Mouse (Mus musculus) kidney, adult 9 months (tissue): ENCODE data around the gene Gstm2.
"Not testable (repeated sequence)": the region's sequence is repeated elsewhere in the genome, so short reads cannot be mapped to it uniquely, and the experiment has no call there.

Source experiments
- DNase-seq: peaks from one replicate; pipeline ENCODE4 v3.0.0; 2022

The Gstm2 gene

GRCm38 (mm10) chr3:107986041-107986562 lies at the start of gene Gstm2:
Gene Gstm2, minus strand, starts transcription at chr3:107986453.
- DNase-seq = peak; percentile 76

- no peak for DNase-seq
Measured at GRCm38 (mm10) chr3:108033156-108033555, 46.9 kb upstream of the Gstm2 start.

- no peak for DNase-seq
Measured at GRCm38 (mm10) chr3:108032113-108032512, 45.9 kb upstream of the Gstm2 start.

GRCm38 (mm10) chr3:108028641-108029365 lies 42.5 kb upstream of the Gstm2 start:
- peak; percentile 77 for DNase-seq

GRCm38 (mm10) chr3:108026597-108026996 lies 40.3 kb upstream of the Gstm2 start:
- no peak for DNase-seq

- no peak for DNase-seq
Measured at GRCm38 (mm10) chr3:108026049-108026448, 39.8 kb upstream of the Gstm2 start.

GRCm38 (mm10) chr3:108025318-108025717 lies 39.1 kb upstream of the Gstm2 start:
- DNase-seq = peak; percentile 55

GRCm38 (mm10) chr3:108022650-108023049 lies 36.4 kb upstream of the Gstm2 start:
- no peak for DNase-seq

- not testable (repeated sequence) for DNase-seq
Measured at GRCm38 (mm10) chr3:108020351-108021022, 34.2 kb upstream of the Gstm2 start.

- not testable (repeated sequence) for DNase-seq
Measured at GRCm38 (mm10) chr3:108019226-108019625, 33.0 kb upstream of the Gstm2 start.

GRCm38 (mm10) chr3:108018190-108018820 lies 32.1 kb upstream of the Gstm2 start:
- DNase-seq = no peak

- peak; percentile 99 for DNase-seq
Measured at GRCm38 (mm10) chr3:108017473-108018189, 31.4 kb upstream of the Gstm2 start, which contains the start of gene Gstm1. Gene Gstm1, minus strand, starts transcription at chr3:108017973.

GRCm38 (mm10) chr3:108016468-108016867 lies 30.2 kb upstream of the Gstm2 start:
- DNase-seq = not testable (repeated sequence)

GRCm38 (mm10) chr3:108014974-108015346 lies 28.7 kb upstream of the Gstm2 start:
- peak; percentile 59 for DNase-seq

GRCm38 (mm10) chr3:108014098-108014973 lies 28.1 kb upstream of the Gstm2 start:
- DNase-seq = no peak

GRCm38 (mm10) chr3:108013331-108013871 lies 27.1 kb upstream of the Gstm2 start:
- peak; percentile 86 for DNase-seq

GRCm38 (mm10) chr3:108011558-108011957 lies 25.3 kb upstream of the Gstm2 start:
- no peak for DNase-seq

- DNase-seq = no peak
Measured at GRCm38 (mm10) chr3:108010286-108010685, 24.0 kb upstream of the Gstm2 start.

- DNase-seq = peak; percentile 36
Measured at GRCm38 (mm10) chr3:108002021-108002420, 15.8 kb upstream of the Gstm2 start.

GRCm38 (mm10) chr3:107999491-107999890 lies 13.2 kb upstream of the Gstm2 start:
- no peak for DNase-seq

- no peak for DNase-seq
Measured at GRCm38 (mm10) chr3:107998591-107998990, 12.3 kb upstream of the Gstm2 start.

GRCm38 (mm10) chr3:107996576-107996975 lies 10.3 kb upstream of the Gstm2 start:
- DNase-seq = no peak
